Mouse (Mus musculus) brain, embryonic 18.5 days (tissue): ENCODE data around the gene Gm21698.
"Not testable (repeated sequence)": the region's sequence is repeated elsewhere in the genome, so short reads cannot be mapped to it uniquely, and the experiment has no call there.

ENCODE experiments used
- DNase-seq: peaks from one replicate; pipeline ENCODE4 v3.0.0-alpha.2; 2012; ENCODE audit warnings: low read depth, low spot score

The Gm21698 gene

GRCm38 (mm10) chr5:25988550-25988949 lies at the start of gene Gm21698:
TSS of gene Gm21698 (minus strand) at chr5:25988650.
- not testable (repeated sequence) for DNase-seq

GRCm38 (mm10) chr5:26022816-26023215 lies 34.4 kb upstream of the Gm21698 start, which contains the start of gene Gm5862:
TSS of gene Gm5862 (minus strand) at chr5:26022916.
- DNase-seq: not testable (repeated sequence)

- DNase-seq: not testable (repeated sequence)
Measured at GRCm38 (mm10) chr5:26007697-26008096, 19.2 kb upstream of the Gm21698 start.

GRCm38 (mm10) chr5:26006937-26007695 lies 18.7 kb upstream of the Gm21698 start:
- DNase-seq: not testable (repeated sequence)

- DNase-seq: not testable (repeated sequence)
Measured at GRCm38 (mm10) chr5:26004698-26005097, 16.2 kb upstream of the Gm21698 start, which contains the start of gene Gm1979. TSS of gene Gm1979 (minus strand) at chr5:26004798.

GRCm38 (mm10) chr5:25972563-25972962 lies 15.9 kb downstream of the Gm21698 start, which contains the start of gene Gm21680:
TSS of gene Gm21680 (minus strand) at chr5:25972663.
- not testable (repeated sequence) for DNase-seq

GRCm38 (mm10) chr5:25957050-25957449 lies 31.4 kb downstream of the Gm21698 start:
- DNase-seq: not testable (repeated sequence)

- not testable (repeated sequence) for DNase-seq
Measured at GRCm38 (mm10) chr5:25956611-25957010, 31.8 kb downstream of the Gm21698 start.

GRCm38 (mm10) chr5:25954317-25954716 lies 34.1 kb downstream of the Gm21698 start, which contains the start of gene Gm21671:
TSS of gene Gm21671 (minus strand) at chr5:25954417.
- DNase-seq: not testable (repeated sequence)

GRCm38 (mm10) chr5:25945391-25945790 lies 43.1 kb downstream of the Gm21698 start:
- not testable (repeated sequence) for DNase-seq

GRCm38 (mm10) chr5:25942281-25942680 lies 46.2 kb downstream of the Gm21698 start, which contains the start of gene Gm21663:
TSS of gene Gm21663 (minus strand) at chr5:25942381.
- DNase-seq: not testable (repeated sequence)
